Mouse (Mus musculus) lung, postnatal 4 days (tissue): ENCODE measurements at regions not wholly inside any gene's neighbourhood (a gene's known extent, or its start where the extent isn't known, plus 50 kb on each side); places are given as distances from the start of the nearest gene placed in this dataset.
"Not testable (repeated sequence)": the region's sequence is repeated elsewhere in the genome, so short reads cannot be mapped to it uniquely, and the experiment has no call there.

ENCODE experiments used
- DNase-seq, 2 experiments: peaks; one replicate each; pipeline ENCODE4 v3.0.0; 2021

- DNase-seq: no peak
Observed at GRCm38 (mm10) chr14:87612871-87613270, 196.4 kb downstream of the Tdrd3 start.

GRCm38 (mm10) chr14:87619368-87620035, 203.1 kb downstream of the Tdrd3 start:
- no peak for DNase-seq

- DNase-seq: no peak
Observed at GRCm38 (mm10) chr14:87631078-87631813, 214.8 kb downstream of the Tdrd3 start.

- DNase-seq: no peak
Observed at GRCm38 (mm10) chr14:87634596-87634995, 218.2 kb downstream of the Tdrd3 start.

DNA sequence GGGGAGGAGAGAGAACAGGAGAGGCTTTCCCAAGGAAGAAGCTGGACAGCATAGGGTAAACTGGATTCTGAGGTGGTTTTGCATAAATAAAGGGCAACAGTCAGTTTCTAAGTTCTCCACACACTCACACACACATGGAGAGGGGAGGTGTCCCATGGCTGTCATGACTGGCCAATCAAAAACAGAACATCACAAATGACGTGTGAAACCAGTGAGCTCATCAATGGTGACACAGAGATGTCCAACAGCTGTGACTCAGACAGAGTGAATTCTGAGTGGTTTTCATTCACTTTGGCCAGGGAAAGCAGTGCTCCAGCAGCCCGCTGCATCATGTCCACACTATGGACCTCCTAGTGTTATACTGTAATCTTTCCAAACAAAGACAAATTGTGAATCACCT, 220.7 kb downstream of the Tdrd3 start:
- peak; percentile 5 to 25 for DNase-seq

GRCm38 (mm10) chr14:87667910-87668309, 251.5 kb downstream of the Tdrd3 start:
- no peak for DNase-seq

DNA sequence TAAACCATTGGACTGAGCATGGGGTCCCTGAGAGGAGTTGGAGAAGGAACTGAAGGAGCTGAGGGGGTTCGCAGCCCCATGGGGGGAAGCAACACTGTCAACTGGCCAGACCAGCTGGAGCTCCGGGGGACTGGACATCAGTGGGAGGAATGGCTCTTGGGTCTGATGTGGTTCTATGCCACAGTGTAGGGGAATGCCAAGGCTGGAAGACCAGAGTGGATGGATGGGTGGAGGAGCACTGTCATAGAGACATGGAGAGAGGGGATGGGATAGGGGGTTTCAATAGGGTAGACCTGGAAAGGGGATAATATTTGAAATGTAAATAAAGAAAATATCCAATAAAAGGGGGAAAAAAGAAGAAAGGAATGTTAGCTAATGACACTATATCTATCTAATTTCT, 253.1 kb downstream of the Tdrd3 start:
- no peak for DNase-seq

DNA sequence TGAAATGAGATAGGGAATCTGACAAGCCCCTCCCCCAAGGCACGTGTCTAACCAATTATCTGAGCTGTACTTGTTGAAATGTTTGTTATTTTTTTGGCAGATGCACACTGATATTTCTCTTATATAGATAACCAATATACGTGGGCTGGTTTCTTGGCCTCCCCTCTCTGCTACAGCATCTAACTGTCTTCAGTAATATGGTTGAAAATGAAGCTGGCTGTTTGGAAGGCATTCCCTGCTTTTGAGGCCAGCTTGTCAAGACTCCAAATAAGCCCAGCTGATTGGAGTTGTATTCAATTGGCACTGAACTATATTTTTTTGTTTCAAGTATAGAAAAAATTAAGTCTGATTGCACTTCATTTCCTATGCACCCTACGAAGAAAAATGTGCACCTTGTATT, 264.3 kb downstream of the Tdrd3 start:
- no peak for DNase-seq

DNA sequence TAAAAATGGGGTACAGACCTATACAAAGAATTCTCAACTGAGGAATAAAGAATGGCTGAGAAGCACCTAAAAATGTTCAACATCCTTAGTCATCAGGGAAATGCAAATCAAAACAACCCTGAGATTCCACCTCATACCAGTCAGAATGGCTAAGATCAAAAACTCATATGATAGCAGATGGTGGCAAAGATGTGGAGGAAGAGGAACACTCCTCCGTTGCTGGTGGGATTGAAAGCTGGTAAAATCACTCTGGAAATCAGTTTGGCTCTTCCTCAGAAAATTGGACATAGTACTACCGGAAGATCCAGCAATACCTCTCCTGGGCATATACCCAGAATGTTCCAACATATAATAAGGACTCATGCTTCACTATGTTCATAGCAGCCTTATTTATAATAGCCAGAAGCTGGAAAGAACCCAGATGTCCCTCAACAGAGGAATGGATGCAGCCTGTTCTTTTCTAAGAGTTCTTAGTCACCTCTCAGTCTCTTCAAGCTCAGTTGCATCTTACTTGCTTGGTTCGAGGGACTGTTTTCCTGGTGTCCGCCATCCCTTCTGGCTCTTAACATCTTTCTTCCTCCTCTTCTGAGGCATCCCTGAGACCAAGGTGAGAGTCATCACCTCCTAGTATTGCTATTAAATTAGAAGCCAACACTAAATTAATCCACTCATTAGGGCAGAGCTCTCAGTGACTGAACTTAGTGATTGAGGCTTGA, 266.8 kb downstream of the Tdrd3 start:
- not testable (repeated sequence) for DNase-seq

GRCm38 (mm10) chr14:87689866-87690265, 273.4 kb downstream of the Tdrd3 start:
- no peak for DNase-seq

- no peak for DNase-seq
Observed at GRCm38 (mm10) chr14:87736456-87736855, 320.0 kb downstream of the Tdrd3 start.

GRCm38 (mm10) chr14:87745524-87745923, 329.1 kb downstream of the Tdrd3 start:
- DNase-seq: no peak

GRCm38 (mm10) chr14:87746011-87746410, 329.6 kb downstream of the Tdrd3 start:
- DNase-seq: no peak

GRCm38 (mm10) chr14:87749068-87749467, 332.6 kb downstream of the Tdrd3 start:
- no peak for DNase-seq

DNA sequence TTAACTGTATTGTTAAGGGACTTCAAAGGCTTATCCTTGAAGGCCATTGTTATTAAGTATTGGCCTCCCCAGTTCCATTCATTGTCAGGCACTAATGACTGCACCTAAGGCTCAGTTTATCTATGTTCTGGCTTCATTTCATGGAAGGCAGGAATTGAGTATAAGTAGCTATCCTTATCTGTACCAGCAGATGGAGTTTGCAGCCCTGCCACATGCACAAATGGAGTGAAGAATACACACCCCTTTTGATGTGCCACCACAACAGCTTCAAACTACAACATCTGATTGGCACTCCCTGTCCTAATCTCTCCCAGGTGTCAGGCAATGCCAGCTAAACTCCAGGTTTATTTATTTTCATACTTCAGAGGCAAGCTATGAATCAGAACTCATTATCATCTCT, 333.3 kb downstream of the Tdrd3 start:
- DNase-seq: no peak

DNA sequence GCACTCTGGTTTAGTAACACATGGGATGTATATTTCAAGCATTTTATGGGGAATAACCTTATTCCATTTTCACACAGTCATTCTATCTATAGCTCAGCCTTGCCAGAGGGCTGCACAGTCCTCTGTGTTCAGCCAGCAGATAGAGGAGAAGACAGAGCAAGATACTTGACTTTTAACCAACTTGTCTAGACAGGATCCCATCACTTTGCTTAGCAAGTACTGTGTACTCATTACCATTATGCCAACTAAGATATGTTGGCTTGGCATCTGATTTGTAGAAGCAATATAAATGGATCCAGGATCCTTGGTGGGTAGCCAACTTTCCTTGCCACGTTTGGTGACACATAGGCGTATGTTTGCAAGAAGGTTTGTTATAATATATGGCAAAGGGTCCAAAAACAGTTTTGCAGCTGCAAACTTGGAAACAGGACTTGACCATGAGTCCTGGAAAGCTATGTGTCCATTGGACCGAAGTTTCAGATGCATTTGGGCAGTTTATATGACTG, 334.3 kb downstream of the Tdrd3 start:
- DNase-seq: no peak

DNA sequence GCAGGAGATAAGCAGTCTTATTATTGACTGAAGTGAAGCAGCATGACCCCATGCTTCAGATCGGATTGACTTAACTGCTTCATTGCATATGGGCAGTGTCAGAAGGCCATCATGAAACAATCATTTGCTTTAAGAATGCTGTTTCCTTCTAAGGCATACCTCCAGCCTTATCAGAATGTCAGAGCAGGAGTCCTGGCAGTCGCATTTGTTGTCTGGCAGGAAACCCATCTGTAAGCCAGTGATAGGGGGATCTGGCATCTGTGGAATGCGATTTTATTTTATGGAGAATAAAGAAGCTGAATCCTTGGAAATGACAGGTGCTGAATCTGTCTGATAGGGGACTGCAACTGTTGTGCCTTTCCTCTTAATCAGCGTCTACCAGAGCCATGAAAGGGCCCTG, 338.3 kb downstream of the Tdrd3 start:
- DNase-seq: no peak

GRCm38 (mm10) chr14:87775332-87775890, 359.0 kb downstream of the Tdrd3 start:
- no peak for DNase-seq

DNA sequence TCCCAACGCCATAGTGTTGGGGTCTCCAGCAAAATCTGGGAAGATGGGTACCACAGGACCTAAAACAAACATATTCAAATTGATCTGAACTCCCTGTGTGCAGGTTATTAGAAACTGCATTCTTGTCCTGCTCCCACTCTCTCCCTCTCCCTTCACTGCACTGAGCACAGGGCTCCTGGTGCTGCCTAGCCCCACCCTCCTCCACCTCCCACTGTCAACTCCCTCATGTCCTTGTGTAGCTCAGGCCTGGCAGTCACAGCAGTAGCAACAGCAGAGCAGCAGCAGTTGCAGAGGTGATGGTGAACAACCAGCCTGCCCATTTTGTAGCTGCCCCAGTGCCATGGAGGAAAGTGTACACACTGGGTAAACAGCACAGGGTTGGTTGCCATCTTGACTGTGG, 383.4 kb downstream of the Tdrd3 start:
- no peak for DNase-seq

DNA sequence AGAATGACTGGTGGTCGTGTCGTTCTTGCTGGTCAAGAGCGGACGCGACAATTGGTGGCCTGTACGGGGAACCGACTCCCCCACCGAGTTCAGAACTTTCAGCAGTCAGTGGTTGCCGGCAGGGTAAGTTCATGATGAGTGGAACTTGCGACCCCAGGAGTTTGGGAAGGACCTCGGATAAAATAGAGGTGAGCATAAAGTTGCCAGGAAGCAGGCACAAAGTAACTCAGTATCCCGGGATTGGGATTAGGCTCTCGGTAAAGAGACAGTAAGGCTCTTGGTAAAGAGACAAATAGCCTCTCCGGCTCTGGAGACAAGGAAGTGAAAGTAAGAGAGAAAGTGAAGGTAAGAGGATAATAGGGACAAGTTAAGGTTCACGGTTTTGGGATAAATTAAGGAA, 393.2 kb downstream of the Tdrd3 start:
- DNase-seq: peak in 1 of 2 experiments; percentile 7

DNA sequence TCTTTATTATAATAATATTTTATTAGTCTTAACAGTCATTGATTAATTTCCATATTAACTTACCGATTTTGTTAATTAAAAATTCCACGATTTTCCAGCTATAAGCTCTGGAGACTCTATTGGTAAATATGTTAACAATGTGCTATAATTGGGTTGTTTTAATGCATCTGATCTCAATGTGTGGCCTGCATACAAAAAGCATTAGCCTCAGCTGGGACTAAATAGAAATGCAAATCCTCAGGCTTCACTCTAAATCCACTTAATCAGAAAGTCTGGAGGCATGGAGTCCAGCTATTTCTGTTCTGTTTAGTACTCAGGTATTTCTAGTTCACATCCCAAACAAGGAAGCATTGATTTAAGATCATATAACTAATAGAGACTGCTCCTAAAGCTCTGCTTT, 427.7 kb downstream of the Tdrd3 start:
- DNase-seq: no peak

- DNase-seq: no peak
Observed at GRCm38 (mm10) chr14:87861486-87861885, 445.0 kb downstream of the Tdrd3 start.
